Mouse (Mus musculus) embryonic facial prominence, embryonic 14.5 days (tissue): Measurements from ENCODE around the gene Trappc3. TPM values are rescaled to one million over a fixed set of nuclear protein-coding genes. Genes with fewer than 3 reads are reported as not detected.

Experiments
- ATAC-seq: fragments of 200-750 bp; cut with Nextera tagmentation; 2 replicates; pipeline ENCODE4 v1.8.0; 2017; ENCODE audit warnings: low read depth, moderate number of reproducible peaks, moderate TSS enrichment
- DNase-seq: peaks from one replicate; pipeline ENCODE4 v3.0.0-alpha.2; 2015; ENCODE audit warnings: low spot score
- H3K27ac ChIP-seq: fragments of 300-500 bp; sonication (generic); replicated peaks from 2 replicates; pipeline ENCODE4 v1.5.1; 2014; ENCODE audit warnings: low read depth, mild to moderate bottlenecking, low read length, moderate library complexity
- H3K27me3 ChIP-seq: fragments of 300-500 bp; sonication (generic); replicated peaks from 2 replicates; pipeline ENCODE4 v1.6.1; 2014; ENCODE audit warnings: low read length; ENCODE audit not compliant: control insufficient read depth, insufficient read depth
- H3K36me3 ChIP-seq: fragments of 300-500 bp; sonication (generic); 2 replicates; pipeline ENCODE4 v1.6.1; 2014; ENCODE audit warnings: low read length, mixed read lengths; ENCODE audit not compliant: control insufficient read depth, insufficient read depth
- H3K4me1 ChIP-seq: fragments of 300-500 bp; sonication (generic); 2 replicates; pipeline ENCODE4 v1.6.1; 2014; ENCODE audit warnings: antibody characterized with exemption, low read length; ENCODE audit not compliant: control insufficient read depth, insufficient read depth
- H3K4me2 ChIP-seq: fragments of 300-500 bp; sonication (generic); 2 replicates; pipeline ENCODE4 v1.6.1; 2014; ENCODE audit warnings: low read depth, mild to moderate bottlenecking, low read length, moderate library complexity, mixed read lengths
- H3K4me3 ChIP-seq: fragments of 300-500 bp; sonication (generic); 2 replicates; pipeline ENCODE4 v1.5.1; 2014; ENCODE audit warnings: low read depth, mild to moderate bottlenecking, low read length
- H3K9ac ChIP-seq: fragments of 300-500 bp; sonication (generic); 2 replicates; pipeline ENCODE4 v1.6.1; 2014; ENCODE audit warnings: low read depth, mild to moderate bottlenecking, low read length, moderate library complexity, mixed read lengths
- H3K9me3 ChIP-seq: fragments of 300-500 bp; sonication (generic); 2 replicates; pipeline ENCODE4 v1.6.1; 2016; ENCODE audit warnings: low read length; ENCODE audit not compliant: control insufficient read depth
- WGBS: fragments of 180-500 bp; shearing (Covaris S2); extraction: QIAGEN DNeasy Blood & Tissue Kit; methylation state at CpG from one replicate; pipeline ENCODE4 v1.1.7; 2014; 5-methylcytosine and 5-hydroxymethylcytosine counted together
- polyA plus RNA-seq: library from polyadenylated mRNA; unstranded; fragments of >200 nt; fragmentation: Nextera tagmentation; extraction: Ambion mirVana; gene quantifications from 2 replicates; pipeline ENCODE4 v1.2.1, GENCODE M21; 2014

Gene Trappc3
- polyA plus RNA-seq, 1 experiment from 2014 or later = 33.0 TPM

DNA sequence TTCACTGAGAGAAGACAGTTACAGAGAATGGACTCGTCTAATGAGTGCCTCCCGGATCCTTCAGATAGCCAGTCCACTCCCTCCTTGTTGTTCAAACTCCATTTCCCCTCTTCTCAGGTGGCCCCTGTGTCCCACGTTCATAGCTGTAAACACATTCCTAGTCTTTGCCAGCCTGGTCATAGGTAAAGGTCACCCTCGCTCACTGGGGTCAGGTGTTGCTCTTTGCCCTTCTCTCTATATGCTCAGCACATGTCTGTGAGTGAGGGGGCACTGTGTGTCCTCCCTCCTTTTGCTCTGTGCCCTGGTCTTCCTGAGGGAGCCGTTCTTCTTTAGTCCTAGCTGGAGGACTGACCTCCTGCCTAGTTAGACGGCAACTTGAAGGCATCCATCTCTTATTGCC is 57.7 kb downstream of the Trappc3 start:
- no peak overlapping the region for H3K4me3 ChIP-seq
- H3K4me1 ChIP-seq = peaks cover 21% of the 10 kb centered on the region
- peaks cover 2% of the 10 kb centered on the region; the same call in 1 of the 2 replicates for H3K27me3 ChIP-seq
- H3K9ac ChIP-seq = no peak overlapping the region
- no peak overlapping the region for H3K27ac ChIP-seq
- no peaks in the 10 kb centered on the region for H3K9me3 ChIP-seq
- H3K36me3 ChIP-seq = peaks cover 33% of the 10 kb centered on the region
- DNase-seq = no peak
- no peak for ATAC-seq
- 83% methylated on average over 6 of the region's 6 CpGs for WGBS
- no peak overlapping the region for H3K4me2 ChIP-seq

DNA sequence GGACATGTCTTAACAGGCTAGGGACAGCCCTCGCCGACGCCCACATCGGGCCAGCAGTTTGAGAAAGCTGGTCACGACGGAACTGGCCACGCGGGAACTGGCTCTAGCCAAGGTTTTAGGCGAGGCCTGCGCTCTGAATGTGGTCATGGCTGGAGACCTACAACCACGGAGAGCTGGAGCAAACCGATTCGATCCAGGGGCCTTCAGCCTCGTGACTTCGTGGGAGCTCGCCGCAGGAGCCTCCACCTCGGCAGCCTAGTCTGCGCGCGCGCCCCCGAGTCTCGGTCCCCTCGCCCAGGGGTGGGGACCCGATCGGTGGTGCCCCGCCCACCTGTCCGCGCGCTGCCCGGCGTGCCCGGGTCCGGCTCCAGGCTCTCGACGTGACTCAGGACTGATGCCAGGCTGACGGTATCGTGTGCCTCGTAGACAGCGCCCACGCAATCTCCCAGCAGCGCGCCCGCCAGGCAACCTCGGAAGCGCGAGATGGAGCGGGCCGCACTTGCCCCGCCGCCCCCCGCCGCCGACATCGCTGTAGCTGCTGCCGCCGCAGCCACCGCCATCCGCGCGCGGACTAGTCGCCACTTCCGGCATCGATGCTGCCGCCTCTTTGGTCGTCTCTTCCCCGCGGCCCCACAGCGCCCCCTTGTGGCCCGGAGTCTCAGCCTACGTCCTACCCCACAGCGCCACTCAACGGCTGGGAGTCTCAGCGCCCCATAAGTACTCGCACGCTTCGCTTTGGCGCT is 59.2 kb downstream of the Trappc3 start, which contains the start of gene Adprhl2:
TSS of gene Adprhl2 (minus strand) at position 593 of the 743 bp plus-strand sequence.
- H3K4me2 ChIP-seq = peak within 1 kb of the TSS; percentile 63
- H3K36me3 ChIP-seq = peaks cover 24% of the 10 kb centered on the region
- under 1% methylated on average over 51 of the region's 80 CpGs for WGBS
- H3K9ac ChIP-seq = peak within 1 kb of the TSS; percentile 81
- H3K4me1 ChIP-seq = peaks cover 26% of the 10 kb centered on the region
- H3K27me3 ChIP-seq = peaks cover 6% of the 10 kb centered on the region; the same call in 1 of the 2 replicates
- no peaks in the 10 kb centered on the region for H3K9me3 ChIP-seq
- ATAC-seq (peak; percentile 86), DNase-seq (peak; percentile 97)
- H3K27ac ChIP-seq = peak within 1 kb of the TSS; percentile 81
- peak within 1 kb of the TSS; percentile 75 for H3K4me3 ChIP-seq

DNA sequence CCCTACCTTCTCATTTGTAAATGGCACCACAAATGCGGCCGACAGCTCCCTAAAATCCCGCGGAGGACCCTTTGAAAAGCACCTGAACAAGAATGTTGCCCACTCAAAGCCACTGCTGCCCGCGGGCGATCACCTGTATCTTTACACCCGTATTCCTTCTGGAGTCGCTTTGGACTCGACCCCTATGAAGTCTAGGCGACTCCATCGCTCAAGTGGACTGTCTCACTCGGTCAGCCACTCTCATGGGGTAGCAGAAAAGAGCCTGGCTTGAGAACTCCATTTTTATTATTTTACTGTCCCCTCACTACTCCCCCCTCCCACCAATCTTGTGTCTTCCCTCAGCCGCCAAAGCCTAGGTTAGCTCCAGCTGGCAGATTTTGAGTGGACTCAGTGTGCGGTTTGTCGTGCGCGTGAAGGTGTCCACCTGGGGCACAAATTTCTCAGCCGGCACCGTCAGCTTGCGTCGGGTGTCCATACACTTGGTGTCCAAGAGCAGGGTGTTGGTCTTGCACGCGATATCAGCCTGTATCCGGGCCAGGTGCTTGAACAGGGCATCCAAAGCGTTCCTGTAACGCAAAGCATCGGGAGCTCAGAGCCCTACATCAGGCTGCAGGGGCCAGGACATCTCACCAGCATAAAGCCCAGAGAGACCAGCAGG is 59.9 kb downstream of the Trappc3 start:
- Histone ChIP-seq H3K4me1 (peaks cover 26% of the 10 kb centered on the region), H3K36me3 (peaks cover 17% of the 10 kb centered on the region), H3K27ac (no peak overlapping the region), H3K9ac (peak overlapping the region; percentile 81), H3K27me3 (peaks cover 6% of the 10 kb centered on the region; the same call in 1 of the 2 replicates), H3K9me3 (no peaks in the 10 kb centered on the region), H3K4me2 (peak overlapping the region; percentile 63), H3K4me3 (peak overlapping the region; percentile 75)
- WGBS = 58% methylated on average over 28 of the region's 28 CpGs
- no peak for DNase-seq
- ATAC-seq = no peak

DNA sequence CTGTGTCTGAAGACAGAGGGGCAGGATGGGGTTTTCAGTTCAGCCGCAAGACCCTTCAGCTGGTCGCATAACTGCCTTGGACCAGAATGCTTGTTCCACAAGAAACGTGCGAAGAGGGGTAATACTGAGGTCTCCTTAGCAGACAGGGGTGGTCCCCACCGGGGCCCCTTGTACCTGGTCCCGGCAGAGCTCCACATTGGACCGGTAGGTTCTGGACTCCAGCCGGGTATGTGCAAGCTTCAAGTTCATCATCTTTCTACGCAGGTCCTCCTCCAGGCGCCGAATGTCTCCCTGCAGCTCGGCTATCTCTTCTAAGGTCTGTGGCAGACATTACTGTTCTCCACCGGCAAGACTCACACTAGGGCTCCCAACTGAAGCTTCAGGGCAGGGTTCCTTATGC is 60.5 kb downstream of the Trappc3 start:
- H3K36me3 ChIP-seq = peaks cover 10% of the 10 kb centered on the region
- ATAC-seq (no peak), DNase-seq (no peak)
- no peaks in the 10 kb centered on the region for H3K9me3 ChIP-seq
- WGBS = 93% methylated on average over 13 of the region's 13 CpGs
- H3K4me1 ChIP-seq = peaks cover 26% of the 10 kb centered on the region
- H3K27ac ChIP-seq = no peak overlapping the region
- no peak overlapping the region for H3K4me3 ChIP-seq
- H3K4me2 ChIP-seq = no peak overlapping the region
- H3K27me3 ChIP-seq = peaks cover 6% of the 10 kb centered on the region; the same call in 1 of the 2 replicates
- H3K9ac ChIP-seq = no peak overlapping the region

DNA sequence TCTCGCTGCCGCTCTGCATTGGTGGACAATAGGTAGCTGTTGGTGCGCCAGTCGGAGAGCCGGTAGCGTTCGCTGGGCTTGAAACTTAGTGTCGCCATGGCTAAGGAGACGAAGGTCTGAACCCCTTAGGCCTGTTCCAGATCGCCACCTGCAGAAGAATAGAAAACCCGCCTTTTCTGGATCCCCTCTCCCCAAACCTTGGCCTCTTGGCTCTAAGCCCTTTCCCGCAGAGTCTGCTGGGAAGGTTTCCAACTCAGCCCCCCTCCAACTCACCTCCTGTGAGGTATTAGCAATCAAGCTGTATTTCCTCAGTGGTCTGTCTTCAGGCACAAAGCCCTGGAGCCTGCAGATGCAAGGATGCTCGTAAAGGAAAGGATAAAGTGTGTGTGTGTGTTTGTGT is 62.7 kb downstream of the Trappc3 start:
- peak; percentile 70 for DNase-seq
- peak overlapping the region; percentile 51 for H3K9ac ChIP-seq
- ATAC-seq = peak; percentile 23; the same call in 1 of the 2 replicates
- peaks cover 6% of the 10 kb centered on the region; the same call in 1 of the 2 replicates for H3K27me3 ChIP-seq
- H3K4me1 ChIP-seq = peaks cover 26% of the 10 kb centered on the region
- H3K9me3 ChIP-seq = no peaks in the 10 kb centered on the region
- peak overlapping the region; percentile 73 for H3K27ac ChIP-seq
- peak overlapping the region; percentile 56 for H3K4me2 ChIP-seq
- WGBS = 20% methylated on average over 13 of the region's 13 CpGs
- peak overlapping the region; percentile 28; the same call in 1 of the 2 replicates for H3K4me3 ChIP-seq
- H3K36me3 ChIP-seq = no peaks in the 10 kb centered on the region

DNA sequence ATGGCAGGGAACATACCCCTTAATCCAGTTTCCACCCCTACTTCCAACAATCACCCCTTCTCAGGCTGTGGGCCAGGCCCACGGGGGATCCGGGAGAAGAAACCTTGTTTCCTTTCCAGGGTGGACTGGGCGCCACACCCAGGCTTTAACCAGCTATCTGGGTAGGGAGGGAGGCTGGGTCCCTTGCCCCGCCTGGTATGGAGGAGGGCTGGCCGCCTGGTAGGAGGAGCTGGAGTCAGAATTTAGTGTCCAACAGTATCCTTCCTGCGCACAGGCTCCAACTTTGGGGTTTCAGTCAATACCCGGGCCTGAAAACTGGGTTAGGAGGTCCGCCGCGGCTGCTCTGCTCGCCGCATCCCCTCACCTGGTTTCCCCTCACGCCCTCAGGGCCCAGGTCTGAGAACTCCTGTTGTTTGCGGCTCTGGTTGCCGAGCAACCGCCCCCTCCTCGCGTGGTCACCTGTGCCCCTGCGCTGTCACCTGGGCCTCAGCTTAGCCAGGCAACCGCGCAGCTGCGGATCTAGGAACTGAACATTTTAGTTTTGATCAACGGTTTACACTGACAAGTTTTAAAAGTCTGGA is 63.2 kb downstream of the Trappc3 start, which contains the start of gene Tekt2:
TSS of gene Tekt2 (minus strand) at position 408 of the 581 bp plus-strand sequence.
- no peaks in the 10 kb centered on the region for H3K9me3 ChIP-seq
- WGBS = 10% methylated on average over 22 of the region's 23 CpGs
- peak; percentile 77 for DNase-seq
- peak within 1 kb of the TSS; percentile 73 for H3K27ac ChIP-seq
- peak; percentile 62 for ATAC-seq
- H3K4me2 ChIP-seq = peak within 1 kb of the TSS; percentile 56
- peak within 1 kb of the TSS; percentile 28 for H3K4me3 ChIP-seq
- peaks cover 6% of the 10 kb centered on the region; the same call in 1 of the 2 replicates for H3K27me3 ChIP-seq
- H3K9ac ChIP-seq = peak within 1 kb of the TSS; percentile 51
- peaks cover 24% of the 10 kb centered on the region for H3K4me1 ChIP-seq
- H3K36me3 ChIP-seq = no peaks in the 10 kb centered on the region

Other genes with a start within 250 kb of the Trappc3 start
- gene Csf3r, start 237.8 kb upstream of the Trappc3 start, polyA plus RNA-seq = 0.51 and 0.85 TPM in 2 replicates
- gene Mrps15, start 215.4 kb upstream of the Trappc3 start, polyA plus RNA-seq = 128 and 133 TPM in 2 replicates
- gene Oscp1, start 203.8 kb upstream of the Trappc3 start, polyA plus RNA-seq = 13.7 and 17.5 TPM in 2 replicates
- 52.0 and 54.1 TPM in 2 replicates for gene Lsm10, start 165.7 kb upstream of the Trappc3 start, polyA plus RNA-seq
- gene Stk40, start 158.4 kb upstream of the Trappc3 start, polyA plus RNA-seq = 26.8 and 32.1 TPM in 2 replicates
- 78.9 and 81.7 TPM in 2 replicates for gene Eva1b, start 114.6 kb upstream of the Trappc3 start, polyA plus RNA-seq
- gene Sh3d21, start 98.8 kb upstream of the Trappc3 start, polyA plus RNA-seq = 7.8 and 7.9 TPM in 2 replicates
- gene Thrap3, start 59.6 kb upstream of the Trappc3 start, polyA plus RNA-seq = 185 and 198 TPM in 2 replicates
- gene Map7d1, start 6.0 kb upstream of the Trappc3 start, polyA plus RNA-seq = 62.4 and 64.2 TPM in 2 replicates
- 78.9 and 83.0 TPM in 2 replicates for gene Col8a2, start 24.5 kb downstream of the Trappc3 start, polyA plus RNA-seq
- 49.7 and 60.1 TPM in 2 replicates for gene Adprhl2, start 59.4 kb downstream of the Trappc3 start, polyA plus RNA-seq
- gene Tekt2, start 63.4 kb downstream of the Trappc3 start, polyA plus RNA-seq = 13.9 and 15.4 TPM in 2 replicates
- 11.9 and 12.9 TPM in 2 replicates for gene Ago3, start 167.2 kb downstream of the Trappc3 start, polyA plus RNA-seq
- 6.9 and 7.0 TPM in 2 replicates for gene Ago1, start 206.3 kb downstream of the Trappc3 start, polyA plus RNA-seq